Mouse (Mus musculus): Measurements from ENCODE around the gene Chic1.

Chic1 gene

DNA sequence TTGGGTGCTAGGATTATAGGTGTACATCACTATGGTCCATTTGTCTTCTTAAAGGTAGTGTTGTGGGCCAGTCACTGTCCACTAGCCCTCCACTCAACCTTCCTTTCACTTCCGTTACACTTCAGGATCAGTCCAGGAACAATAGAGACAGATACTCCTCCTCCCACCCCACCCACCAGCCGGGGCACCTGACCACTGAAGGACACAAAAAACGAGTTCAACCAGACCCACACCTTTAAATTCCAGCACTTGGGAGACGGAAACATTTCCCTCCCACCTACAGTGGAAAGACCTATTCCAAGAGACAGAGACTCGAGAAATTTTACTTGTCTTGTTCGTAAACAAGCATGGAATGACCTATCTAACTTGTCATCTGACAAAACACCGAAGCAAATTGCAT is 76.0 kb downstream of the Chic1 start:
- no peak for DNase-seq (ENCODE audit: low spot score in 2 of 2)

DNA sequence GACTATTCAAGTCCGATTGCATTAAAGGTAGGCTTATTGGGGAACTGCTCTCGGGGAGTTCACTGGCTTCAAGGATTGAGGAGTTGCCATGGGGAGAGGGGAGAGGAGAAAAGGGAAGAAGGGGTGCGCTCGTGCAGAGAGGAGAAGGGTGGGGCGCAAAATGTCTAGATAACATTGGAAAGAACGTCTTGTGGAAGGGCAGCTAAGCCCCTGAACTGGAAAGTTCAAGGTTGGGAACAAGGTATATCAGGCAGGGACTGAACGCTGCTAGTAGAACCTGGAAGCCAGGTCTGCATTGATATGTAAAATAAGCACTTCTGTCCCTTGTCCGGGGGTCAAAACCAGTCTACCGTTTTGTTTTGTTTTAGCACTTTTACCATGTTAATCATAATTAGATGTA is 81.7 kb downstream of the Chic1 start:
- no peak for DNase-seq (ENCODE audit: low spot score in 2 of 2)

GRCm38 (mm10) chrX:103440803-103441202 is 84.5 kb downstream of the Chic1 start:
- DNase-seq (ENCODE audit: low spot score in 2 of 2): no peak

DNA sequence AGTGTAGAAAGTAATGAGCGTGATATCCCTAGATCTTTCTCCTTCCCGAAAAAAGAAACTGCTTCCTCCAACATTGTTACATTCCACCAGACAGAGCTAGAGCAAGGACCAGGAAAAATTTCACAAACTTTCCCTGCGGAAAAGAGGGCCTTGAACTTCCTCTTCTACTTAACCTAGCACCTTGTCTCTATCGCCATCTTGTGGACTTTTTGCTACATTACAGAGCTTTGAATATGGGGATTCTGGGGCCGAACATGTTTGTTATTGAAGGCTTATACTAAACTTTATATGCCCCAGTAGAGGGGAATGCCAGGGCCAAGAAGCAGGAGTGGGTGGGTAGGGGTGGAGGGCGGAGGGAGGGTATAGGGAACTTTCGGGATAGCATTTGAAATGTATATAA is 87.5 kb downstream of the Chic1 start:
- no peak for DNase-seq (ENCODE audit: low spot score in 2 of 2)
